Mouse (Mus musculus) liver, postnatal 0 days (tissue): Measurements from ENCODE around the gene Donson. TPM values are rescaled to one million over a fixed set of nuclear protein-coding genes. Genes with fewer than 3 reads are reported as not detected.
A peak's percentile ranks its signal among the peaks of the same experiment; 100 is the strongest.

ENCODE experiments used
- ATAC-seq: fragments of 200-750 bp; cut with Nextera tagmentation; 2 replicates; pipeline ENCODE4 v1.8.0; 2017; ENCODE audit warnings: mild to moderate bottlenecking, moderate library complexity
- DNase-seq: peaks from one replicate; pipeline ENCODE4 v3.0.0-alpha.2; 2016
- H3K27ac ChIP-seq: fragments of 300-500 bp; sonication (generic); 2 replicates; pipeline ENCODE4 v1.5.1; 2014; ENCODE audit warnings: antibody characterized with exemption, moderate library complexity, mild to moderate bottlenecking, low read depth
- H3K27me3 ChIP-seq: fragments of 300-500 bp; sonication (generic); 2 replicates; pipeline ENCODE4 v1.6.1; 2014; ENCODE audit warnings: low read length, control low read depth, mixed read lengths; ENCODE audit not compliant: insufficient read depth
- H3K36me3 ChIP-seq: fragments of 300-500 bp; sonication (generic); replicated peaks from 2 replicates; pipeline ENCODE4 v1.6.1; 2014; ENCODE audit warnings: mild to moderate bottlenecking, control low read depth, low read length, moderate library complexity, mixed read lengths; ENCODE audit not compliant: insufficient read depth
- H3K4me1 ChIP-seq: fragments of 300-500 bp; sonication (generic); 2 replicates; pipeline ENCODE4 v1.6.1; 2014; ENCODE audit warnings: antibody characterized with exemption, mild to moderate bottlenecking, control low read depth; ENCODE audit not compliant: insufficient read depth
- H3K4me2 ChIP-seq: fragments of 300-500 bp; sonication (generic); 2 replicates; pipeline ENCODE4 v1.6.1; 2014; ENCODE audit warnings: low read depth, mild to moderate bottlenecking, low read length, moderate library complexity, mixed read lengths
- H3K4me3 ChIP-seq: fragments of 300-500 bp; sonication (generic); 2 replicates; pipeline ENCODE4 v1.5.1; 2014; ENCODE audit warnings: low read depth, low read length
- H3K9ac ChIP-seq: fragments of 300-500 bp; sonication (generic); replicated peaks from 2 replicates; pipeline ENCODE4 v1.6.1; 2014; ENCODE audit warnings: mild to moderate bottlenecking, moderate library complexity
- H3K9me3 ChIP-seq: fragments of 300-500 bp; sonication (generic); 2 replicates; pipeline ENCODE4 v1.6.1; 2016; ENCODE audit warnings: mild to moderate bottlenecking, control low read depth, low read length, mixed read lengths
- CTCF ChIP-seq: sonication (generic); IDR thresholded peaks from 2 replicates; pipeline ENCODE4 v1.5.1; 2016; ENCODE audit warnings: antibody characterized with exemption, low read depth
- EP300 ChIP-seq: IDR thresholded peaks from 2 replicates; pipeline ENCODE4 v1.6.1; 2016; ENCODE audit warnings: antibody characterized with exemption, low read depth, mild to moderate bottlenecking
- WGBS: fragments of 180-500 bp; shearing (Covaris S2); extraction: QIAGEN DNeasy Blood & Tissue Kit; methylation state at CpG from one replicate; pipeline ENCODE4 v1.1.7; 2014; ENCODE audit not compliant: insufficient replicate concordance; 5-methylcytosine and 5-hydroxymethylcytosine counted together
- polyA plus RNA-seq: library from polyadenylated mRNA; unstranded; fragments of >200 nt; fragmentation: Nextera tagmentation; extraction: Ambion mirVana; gene quantifications from 2 replicates; pipeline ENCODE4 v1.2.1, GENCODE M21; 2015

Donson gene
- polyA plus RNA-seq, 1 experiment from 2014 or later = 14.2 TPM

DNA sequence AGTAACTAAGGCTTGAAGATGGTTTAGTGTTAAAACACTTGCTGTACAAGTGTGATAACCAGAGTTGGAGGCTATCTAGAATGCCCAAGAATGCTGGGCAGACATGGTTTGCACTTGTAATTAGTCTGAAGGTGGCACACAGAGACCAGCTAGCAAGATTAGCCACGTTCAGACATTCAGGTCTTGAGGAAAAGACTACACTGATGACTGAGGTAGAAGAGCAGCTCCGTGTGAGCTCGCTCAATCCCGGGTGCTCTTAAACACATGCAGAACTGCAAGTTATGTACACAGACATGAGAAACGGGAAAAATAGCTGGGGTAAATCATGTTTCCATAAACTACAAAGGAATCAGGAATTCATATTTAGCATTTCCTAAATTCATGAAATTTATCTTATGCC, 7.9 kb downstream of the Donson start:
- ATAC-seq (no peak), DNase-seq (no peak)
- TF ChIP-seq CTCF (no peak), EP300 (no peak)
- Histone ChIP-seq H3K9ac (no peak overlapping the region), H3K27ac (no peak overlapping the region), H3K4me2 (no peak overlapping the region), H3K9me3 (no peaks in the 10 kb centered on the region), H3K36me3 (peaks cover 88% of the 10 kb centered on the region), H3K4me3 (no peak overlapping the region), H3K27me3 (no peaks in the 10 kb centered on the region), H3K4me1 (0 out of 2 replicates have a peak, but pooled peaks cover 3% of the 10 kb centered on the region)
- 74% methylated on average over 5 of the region's 5 CpGs for WGBS

DNA sequence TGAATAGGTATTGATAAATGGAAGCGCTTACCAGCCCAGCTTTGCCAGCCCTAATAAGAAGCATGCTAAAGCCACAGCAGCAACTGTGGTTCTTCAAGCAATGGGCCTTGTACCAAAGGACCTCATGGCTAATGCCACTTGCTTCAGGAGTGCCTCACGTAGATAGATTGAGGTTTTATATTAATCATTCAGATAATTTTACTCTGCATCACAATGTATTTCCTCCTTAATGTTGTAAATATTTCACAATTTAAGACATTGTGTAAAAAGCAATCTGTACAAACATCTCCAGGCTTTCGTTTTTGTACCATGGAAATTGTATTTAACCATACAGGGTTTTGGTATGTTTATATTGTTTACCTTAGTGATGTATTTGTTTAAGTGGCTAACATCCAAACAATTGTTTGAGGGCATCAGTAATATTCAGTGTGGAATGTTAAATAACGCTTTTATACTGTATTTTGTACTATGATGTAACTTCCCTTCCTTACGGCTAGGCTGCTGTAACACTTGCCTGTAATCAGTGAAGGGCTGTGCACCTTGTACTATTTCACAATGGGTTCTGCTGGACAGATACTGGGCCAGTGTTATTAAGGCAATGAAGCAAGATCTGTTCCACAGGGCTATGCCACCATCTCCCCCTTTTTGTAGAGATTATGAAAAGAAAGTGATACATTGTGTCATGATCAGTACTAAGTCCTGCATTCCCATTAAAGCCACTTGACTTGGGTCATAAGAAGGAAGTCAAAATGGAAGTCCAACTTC, 10.2 kb downstream of the Donson start:
- H3K36me3 ChIP-seq = peaks cover 85% of the 10 kb centered on the region

DNA sequence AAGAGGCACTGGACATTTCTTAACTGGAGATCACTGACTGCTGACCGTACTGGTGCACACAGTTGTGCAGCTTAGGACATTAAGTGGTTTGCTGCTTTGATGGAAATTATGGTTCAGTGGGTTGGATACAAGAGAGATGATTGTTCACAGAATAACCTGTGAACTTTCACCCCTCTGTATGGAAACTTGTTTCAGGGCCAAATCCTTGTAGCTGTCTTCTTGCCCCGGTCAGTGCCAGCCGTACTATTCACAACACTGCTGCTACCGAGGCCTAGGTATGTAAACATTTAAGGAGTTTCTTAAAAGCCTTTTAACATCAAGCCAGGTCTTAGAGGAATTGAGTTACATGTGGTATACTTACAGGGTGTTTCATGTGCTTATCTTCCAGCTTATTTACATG, 14.1 kb downstream of the Donson start:
- ATAC-seq = no peak
- DNase-seq = no peak
- no peak for TF ChIP-seq EP300
- H3K4me1 ChIP-seq = 0 out of 2 replicates have a peak, but pooled peaks cover 2% of the 10 kb centered on the region
- H3K4me3 ChIP-seq = no peak overlapping the region
- H3K27ac ChIP-seq = no peak overlapping the region
- H3K9ac ChIP-seq = no peak overlapping the region
- H3K4me2 ChIP-seq = no peak overlapping the region
- no peaks in the 10 kb centered on the region for H3K9me3 ChIP-seq
- WGBS = 75% methylated on average over 4 of the region's 4 CpGs
- H3K36me3 ChIP-seq = peaks cover 89% of the 10 kb centered on the region
- H3K27me3 ChIP-seq = no peaks in the 10 kb centered on the region

More for the DNA sequence above, 10.2 kb downstream of the Donson start:
- Histone ChIP-seq H3K9ac (no peak overlapping the region), H3K9me3 (no peaks in the 10 kb centered on the region), H3K4me2 (no peak overlapping the region), H3K27ac (peak overlapping the region; percentile 51; the same call in 1 of the 2 replicates), H3K4me1 (0 out of 2 replicates have a peak, but pooled peaks cover 2% of the 10 kb centered on the region), H3K4me3 (no peak overlapping the region), H3K27me3 (no peaks in the 10 kb centered on the region)
- 69% methylated on average over 5 of the region's 5 CpGs for WGBS
- ATAC-seq (peak; percentile 100), DNase-seq (no peak)
- TF ChIP-seq EP300 = peak; percentile 54; the same call in 1 of the 2 replicates
- no peak for TF ChIP-seq CTCF

DNA sequence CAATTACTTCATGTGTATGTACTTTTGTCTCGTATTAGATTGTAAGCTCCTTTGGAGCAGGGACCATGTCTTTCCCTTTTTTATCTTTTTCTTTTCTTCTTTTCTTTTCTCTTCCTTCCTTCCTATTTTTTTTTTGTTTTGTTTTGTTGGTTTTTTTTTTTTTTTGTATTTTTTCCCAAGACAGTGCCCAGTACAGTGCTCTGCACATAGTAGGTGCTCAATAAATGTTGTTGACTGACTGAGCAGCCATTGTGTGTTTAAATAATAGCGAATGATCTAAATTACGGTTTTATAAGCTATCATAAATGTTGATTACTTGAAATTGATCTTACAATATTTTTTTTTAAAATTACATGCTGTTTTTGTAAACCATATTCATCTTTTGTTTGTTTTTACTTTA, 24.8 kb downstream of the Donson start:
- Histone ChIP-seq H3K36me3 (peaks cover 93% of the 10 kb centered on the region), H3K9me3 (peaks cover 4% of the 10 kb centered on the region; the same call in 1 of the 2 replicates), H3K27ac (no peak overlapping the region), H3K4me3 (no peak overlapping the region), H3K4me1 (no peaks in the 10 kb centered on the region), H3K4me2 (no peak overlapping the region), H3K9ac (no peak overlapping the region), H3K27me3 (no peaks in the 10 kb centered on the region)
- ATAC-seq (no peak), DNase-seq (no peak)
- WGBS = 92% methylated on average over 3 of the region's 3 CpGs
- TF ChIP-seq EP300 (no peak), CTCF (no peak)

DNA sequence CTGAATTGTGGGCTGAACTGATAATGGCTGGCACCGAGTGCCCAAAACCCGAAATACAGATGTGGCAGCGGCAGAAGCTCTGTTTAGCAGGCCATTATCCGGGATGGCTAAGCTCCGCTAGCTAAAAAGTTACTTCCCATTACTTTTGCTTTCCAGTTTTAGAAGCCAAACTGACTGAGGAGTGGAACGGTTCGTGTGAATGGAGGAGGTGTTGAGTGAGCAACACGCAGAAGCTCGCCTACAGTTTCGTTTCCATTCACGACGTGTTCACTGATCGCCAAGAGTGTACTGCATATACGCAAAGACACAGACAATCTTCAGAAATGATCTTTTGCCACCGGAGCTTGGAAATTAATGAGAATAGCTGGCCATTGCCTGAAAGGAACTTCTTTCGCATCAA, 26.2 kb downstream of the Donson start:
- H3K9ac ChIP-seq = no peak overlapping the region
- H3K36me3 ChIP-seq = peaks cover 96% of the 10 kb centered on the region
- DNase-seq (no peak), ATAC-seq (no peak)
- H3K27me3 ChIP-seq = no peaks in the 10 kb centered on the region
- no peak overlapping the region for H3K4me2 ChIP-seq
- no peak overlapping the region for H3K4me3 ChIP-seq
- TF ChIP-seq CTCF (no peak), EP300 (no peak)
- peaks cover 4% of the 10 kb centered on the region; the same call in 1 of the 2 replicates for H3K9me3 ChIP-seq
- H3K27ac ChIP-seq = no peak overlapping the region
- no peaks in the 10 kb centered on the region for H3K4me1 ChIP-seq
- WGBS = 94% methylated on average over 16 of the region's 16 CpGs

DNA sequence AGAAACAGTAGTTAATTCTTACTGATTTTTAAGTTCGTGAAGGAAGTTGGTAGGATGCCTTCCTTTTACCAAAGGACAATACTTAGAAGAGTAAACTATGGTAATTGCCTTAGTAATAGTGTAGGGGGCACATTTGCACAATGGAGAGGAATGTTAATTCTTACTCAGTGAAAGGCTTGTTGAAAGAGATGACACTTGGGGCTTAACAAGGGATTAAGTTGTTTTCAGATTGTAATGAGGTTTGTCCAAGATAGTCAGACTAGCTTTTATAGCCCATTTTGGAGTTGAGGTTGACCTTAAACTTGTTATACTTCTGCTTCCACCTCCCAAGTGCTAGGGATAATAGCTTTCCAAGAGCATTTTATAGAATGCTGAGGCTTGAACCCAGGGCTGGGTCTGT, 27.2 kb downstream of the Donson start:
- peaks cover 4% of the 10 kb centered on the region; the same call in 1 of the 2 replicates for H3K9me3 ChIP-seq
- H3K27ac ChIP-seq = no peak overlapping the region
- TF ChIP-seq EP300 = no peak
- TF ChIP-seq CTCF = no peak
- no peak overlapping the region for H3K4me3 ChIP-seq
- peaks cover 94% of the 10 kb centered on the region for H3K36me3 ChIP-seq
- DNase-seq (no peak), ATAC-seq (no peak)
- no peak overlapping the region for H3K9ac ChIP-seq
- H3K27me3 ChIP-seq = no peaks in the 10 kb centered on the region
- no peaks in the 10 kb centered on the region for H3K4me1 ChIP-seq
- 86% methylated on average over 1 of the region's 1 CpGs for WGBS
- H3K4me2 ChIP-seq = no peak overlapping the region
